Mouse (Mus musculus): Measurements from ENCODE around the gene Hoxa6. TPM values are rescaled to one million over a fixed set of nuclear protein-coding genes. Genes with fewer than 3 reads are reported as not detected.

Gene Hoxa6
- polyA plus RNA-seq, 1 experiment from 2014 or later, result 4.4 TPM

GRCm38 (mm10) chr6:52219234-52219942, 10.9 kb upstream of the Hoxa6 start:
- H3K4me3 ChIP-seq (ENCODE audit: low read length), result peak overlapping the region; percentile 64
- peak overlapping the region; percentile 87 for H3K9ac ChIP-seq (ENCODE audit: low read depth, low read length)

GRCm38 (mm10) chr6:52218643-52219215, 10.2 kb upstream of the Hoxa6 start:
- peak overlapping the region; percentile 98 for H3K27ac ChIP-seq (ENCODE audit: low read depth, low read length)
- 0 out of 2 replicates have a peak, but pooled peaks cover 7% of the 10 kb centered on the region for H3K27me3 ChIP-seq (ENCODE audit: control insufficient read depth, insufficient read depth, low read length)
- WGBS, result 10% methylated on average over 14 of the region's 14 CpGs
- H3K9ac ChIP-seq (ENCODE audit: low read depth, low read length), result peak overlapping the region; percentile 87
- H3K9me3 ChIP-seq (ENCODE audit: control insufficient read depth, low read length), result no peaks in the 10 kb centered on the region
- H3K4me1 ChIP-seq (ENCODE audit: control insufficient read depth, insufficient read depth, low read length), result peaks cover 50% of the 10 kb centered on the region
- H3K4me3 ChIP-seq (ENCODE audit: low read length), result peak overlapping the region; percentile 64
- ATAC-seq (ENCODE audit: low FRiP score, low TSS enrichment), result 0 out of 2 replicates have a peak, but pooled peaks have one; percentile 4
- H3K4me2 ChIP-seq (replicated peaks; ENCODE audit: low read depth, low read length), result peak overlapping the region; percentile 97
- H3K36me3 ChIP-seq (ENCODE audit: control insufficient read depth, insufficient read depth, low read length), result peaks cover 3% of the 10 kb centered on the region; the same call in 1 of the 2 replicates

More at GRCm38 (mm10) chr6:52219234-52219942, 10.9 kb upstream of the Hoxa6 start:
- ATAC-seq (ENCODE audit: low FRiP score, low TSS enrichment), result no peak
- Histone ChIP-seq H3K4me2 (replicated peaks; ENCODE audit: low read depth, low read length) (peak overlapping the region; percentile 97), H3K4me1 (ENCODE audit: control insufficient read depth, insufficient read depth, low read length) (peaks cover 46% of the 10 kb centered on the region), H3K27ac (ENCODE audit: low read depth, low read length) (peak overlapping the region; percentile 98; the same call in 1 of the 2 replicates), H3K36me3 (ENCODE audit: control insufficient read depth, insufficient read depth, low read length) (peaks cover 9% of the 10 kb centered on the region; the same call in 1 of the 2 replicates), H3K27me3 (ENCODE audit: control insufficient read depth, insufficient read depth, low read length) (0 out of 2 replicates have a peak, but pooled peaks cover 7% of the 10 kb centered on the region), H3K9me3 (ENCODE audit: control insufficient read depth, low read length) (no peaks in the 10 kb centered on the region)
- 24% methylated on average over 9 of the region's 9 CpGs for whole genome bisulfite sequencing

- H3K4me1 ChIP-seq (ENCODE audit: control insufficient read depth, insufficient read depth, low read length), result peaks cover 50% of the 10 kb centered on the region
- 8% methylated on average over 23 of the region's 23 CpGs for WGBS
- H3K36me3 ChIP-seq (ENCODE audit: control insufficient read depth, insufficient read depth, low read length), result peaks cover 2% of the 10 kb centered on the region; the same call in 1 of the 2 replicates
Observed at GRCm38 (mm10) chr6:52217895-52218642, 9.5 kb upstream of the Hoxa6 start.

GRCm38 (mm10) chr6:52217459-52217768, 8.9 kb upstream of the Hoxa6 start:
- Histone ChIP-seq H3K27me3 (ENCODE audit: control insufficient read depth, insufficient read depth, low read length) (0 out of 2 replicates have a peak, but pooled peaks cover 7% of the 10 kb centered on the region), H3K4me3 (ENCODE audit: low read length) (peak overlapping the region; percentile 64), H3K9ac (ENCODE audit: low read depth, low read length) (peak overlapping the region; percentile 95), H3K9me3 (ENCODE audit: control insufficient read depth, low read length) (no peaks in the 10 kb centered on the region), H3K36me3 (ENCODE audit: control insufficient read depth, insufficient read depth, low read length) (no peaks in the 10 kb centered on the region; the same call in 1 of the 2 replicates), H3K27ac (ENCODE audit: low read depth, low read length) (peak overlapping the region; percentile 98), H3K4me1 (ENCODE audit: control insufficient read depth, insufficient read depth, low read length) (peaks cover 50% of the 10 kb centered on the region), H3K4me2 (replicated peaks; ENCODE audit: low read depth, low read length) (peak overlapping the region; percentile 97)
- WGBS, result under 1% methylated on average over 25 of the region's 25 CpGs
- ATAC-seq (ENCODE audit: low FRiP score, low TSS enrichment), result peak; percentile 79

More at GRCm38 (mm10) chr6:52217895-52218642, 9.5 kb upstream of the Hoxa6 start:
- Histone ChIP-seq H3K4me3 (ENCODE audit: low read length) (peak overlapping the region; percentile 64), H3K27ac (ENCODE audit: low read depth, low read length) (peak overlapping the region; percentile 98), H3K4me2 (replicated peaks; ENCODE audit: low read depth, low read length) (peak overlapping the region; percentile 97), H3K27me3 (ENCODE audit: control insufficient read depth, insufficient read depth, low read length) (0 out of 2 replicates have a peak, but pooled peaks cover 7% of the 10 kb centered on the region), H3K9me3 (ENCODE audit: control insufficient read depth, low read length) (no peaks in the 10 kb centered on the region), H3K9ac (ENCODE audit: low read depth, low read length) (peak overlapping the region; percentile 87)
- ATAC-seq (ENCODE audit: low FRiP score, low TSS enrichment), result no peak

- peak overlapping the region; percentile 98 for H3K27ac ChIP-seq (ENCODE audit: low read depth, low read length)
- peak overlapping the region; percentile 64 for H3K4me3 ChIP-seq (ENCODE audit: low read length)
- H3K36me3 ChIP-seq (ENCODE audit: control insufficient read depth, insufficient read depth, low read length), result no peaks in the 10 kb centered on the region; the same call in 1 of the 2 replicates
- peak overlapping the region; percentile 97 for H3K4me2 ChIP-seq (replicated peaks; ENCODE audit: low read depth, low read length)
- no peaks in the 10 kb centered on the region for H3K9me3 ChIP-seq (ENCODE audit: control insufficient read depth, low read length)
- H3K4me1 ChIP-seq (ENCODE audit: control insufficient read depth, insufficient read depth, low read length), result peaks cover 46% of the 10 kb centered on the region
- H3K27me3 ChIP-seq (ENCODE audit: control insufficient read depth, insufficient read depth, low read length), result 0 out of 2 replicates have a peak, but pooled peaks cover 3% of the 10 kb centered on the region
- no peak for ATAC-seq (ENCODE audit: low FRiP score, low TSS enrichment)
- peak overlapping the region; percentile 95 for H3K9ac ChIP-seq (ENCODE audit: low read depth, low read length)
- WGBS, result under 1% methylated on average over 60 of the region's 60 CpGs
Observed at GRCm38 (mm10) chr6:52216691-52217458, 8.4 kb upstream of the Hoxa6 start.

- peaks cover 46% of the 10 kb centered on the region for H3K4me1 ChIP-seq (ENCODE audit: control insufficient read depth, insufficient read depth, low read length)
- no peaks in the 10 kb centered on the region for H3K9me3 ChIP-seq (ENCODE audit: control insufficient read depth, low read length)
- ATAC-seq (ENCODE audit: low FRiP score, low TSS enrichment), result no peak
- H3K27ac ChIP-seq (ENCODE audit: low read depth, low read length), result peak overlapping the region; percentile 98
- H3K36me3 ChIP-seq (ENCODE audit: control insufficient read depth, insufficient read depth, low read length), result no peaks in the 10 kb centered on the region; the same call in 1 of the 2 replicates
- under 1% methylated on average over 30 of the region's 30 CpGs for WGBS
- peak overlapping the region; percentile 64 for H3K4me3 ChIP-seq (ENCODE audit: low read length)
- peaks cover 3% of the 10 kb centered on the region; the same call in 1 of the 2 replicates for H3K27me3 ChIP-seq (ENCODE audit: control insufficient read depth, insufficient read depth, low read length)
- H3K9ac ChIP-seq (ENCODE audit: low read depth, low read length), result peak overlapping the region; percentile 95
- peak overlapping the region; percentile 97 for H3K4me2 ChIP-seq (replicated peaks; ENCODE audit: low read depth, low read length)
Observed at GRCm38 (mm10) chr6:52215771-52216535, 7.4 kb upstream of the Hoxa6 start.

GRCm38 (mm10) chr6:52215070-52215469, 6.5 kb upstream of the Hoxa6 start:
- Histone ChIP-seq H3K27ac (ENCODE audit: low read depth, low read length) (peak overlapping the region; percentile 27; the same call in 1 of the 2 replicates), H3K4me1 (ENCODE audit: control insufficient read depth, insufficient read depth, low read length) (peaks cover 39% of the 10 kb centered on the region), H3K4me2 (replicated peaks; ENCODE audit: low read depth, low read length) (peak overlapping the region; percentile 97), H3K36me3 (ENCODE audit: control insufficient read depth, insufficient read depth, low read length) (no peaks in the 10 kb centered on the region; the same call in 1 of the 2 replicates), H3K27me3 (ENCODE audit: control insufficient read depth, insufficient read depth, low read length) (peaks cover 2% of the 10 kb centered on the region; the same call in 1 of the 2 replicates), H3K4me3 (ENCODE audit: low read length) (peak overlapping the region; percentile 64; the same call in 1 of the 2 replicates), H3K9me3 (ENCODE audit: control insufficient read depth, low read length) (no peaks in the 10 kb centered on the region), H3K9ac (ENCODE audit: low read depth, low read length) (peak overlapping the region; percentile 95)
- WGBS, result 24% methylated on average over 3 of the region's 3 CpGs
- no peak for ATAC-seq (ENCODE audit: low FRiP score, low TSS enrichment)
